Mouse (Mus musculus): Measurements from ENCODE around the gene Ampd2. TPM values are rescaled to one million over a fixed set of nuclear protein-coding genes. Genes with fewer than 3 reads are reported as not detected.
A peak's percentile ranks its signal among the peaks of the same experiment; 100 is the strongest.

Ampd2 gene
- total RNA-seq, 1 experiment = 58.1 TPM

- TF ChIP-seq ZC3H11A (IDR thresholded peaks at IDR 0.05; ENCODE audit: borderline replicate concordance, low read depth, low read length) = peak; percentile 68; the same call in 1 of the 2 replicates
- no peak for TF ChIP-seq MAFK (IDR thresholded peaks at IDR 0.05; ENCODE audit: insufficient read depth, low read depth, low read length)
- Histone ChIP-seq H3K36me3 (ENCODE audit: control insufficient read depth, insufficient read depth, low read length, poor library complexity, severe bottlenecking) (no peaks in the 10 kb centered on the region), H3K9ac (ENCODE audit: insufficient read depth, low read depth, low read length, poor library complexity, severe bottlenecking) (no peak overlapping the region), H3K4me3 (ENCODE audit: insufficient read depth in 1 of 2, low read depth in 1 of 2, low read length in 2 of 2, poor library complexity in 1 of 2, severe bottlenecking in 1 of 2) (no peak overlapping the region), H3K27ac (ENCODE audit: insufficient read depth, low read depth, low read length, poor library complexity, severe bottlenecking) (no peak overlapping the region), H3K9me3 (ENCODE audit: control insufficient read depth, insufficient read depth, low read depth, low read length) (no peaks in the 10 kb centered on the region), H3K4me1 (ENCODE audit: control insufficient read depth in 2 of 2, insufficient read depth in 2 of 2, low read length in 2 of 2, poor library complexity in 1 of 2) (peaks cover 0 to 2% of the 10 kb centered on the region in 2 experiments; a peak in 1 of 4 replicates)
- in situ Hi-C loops (cut with MboI; ENCODE audit: low sequenced_read_pairs in 2 of 2, unreplicated experiment in 2 of 2) = no loop called here
- DNase-seq (ENCODE audit: low read depth, low spot score) = peak; percentile 64
These were observed 25.0 kb downstream of the Ampd2 start for GRCm38 (mm10) chr3:108061420-108061819.

- H3K27ac ChIP-seq (ENCODE audit: insufficient read depth, low read depth, low read length, poor library complexity, severe bottlenecking) = no peak overlapping the region
- in situ Hi-C loops (cut with MboI; ENCODE audit: low sequenced_read_pairs in 2 of 2, unreplicated experiment in 2 of 2) = no loop called here
- no peak for TF ChIP-seq MAFK (IDR thresholded peaks at IDR 0.05; ENCODE audit: insufficient read depth, low read depth, low read length)
- TF ChIP-seq HCFC1 (IDR thresholded peaks at IDR 0.05; ENCODE audit: borderline replicate concordance, insufficient read depth, low read length) = no peak
- H3K4me3 ChIP-seq (ENCODE audit: insufficient read depth in 1 of 2, low read depth in 1 of 2, low read length in 2 of 2, poor library complexity in 1 of 2, severe bottlenecking in 1 of 2) = no peak overlapping the region
- no peaks in the 10 kb centered on the region for H3K36me3 ChIP-seq (ENCODE audit: control insufficient read depth, insufficient read depth, low read length, poor library complexity, severe bottlenecking)
- H3K9ac ChIP-seq (ENCODE audit: insufficient read depth, low read depth, low read length, poor library complexity, severe bottlenecking) = no peak overlapping the region
- H3K9me3 ChIP-seq (ENCODE audit: control insufficient read depth, insufficient read depth, low read depth, low read length) = no peaks in the 10 kb centered on the region
- DNase-seq (ENCODE audit: low read depth, low spot score) = no peak
- no peaks in the 10 kb centered on the region for H3K4me1 ChIP-seq (ENCODE audit: control insufficient read depth in 2 of 2, insufficient read depth in 2 of 2, low read length in 2 of 2, poor library complexity in 1 of 2)
These were observed 36.0 kb downstream of the Ampd2 start for GRCm38 (mm10) chr3:108050493-108050892.

GRCm38 (mm10) chr3:108048306-108048705 is 38.1 kb downstream of the Ampd2 start:
- TF ChIP-seq ZNF384 (IDR thresholded peaks at IDR 0.05; ENCODE audit: low read depth, low read length) (no peak), CHD2 (IDR thresholded peaks at IDR 0.05; ENCODE audit: low read depth, low read length) (no peak), HCFC1 (IDR thresholded peaks at IDR 0.05; ENCODE audit: borderline replicate concordance, insufficient read depth, low read length) (no peak), ZC3H11A (IDR thresholded peaks at IDR 0.05; ENCODE audit: borderline replicate concordance, low read depth, low read length) (no peak), MAFK (IDR thresholded peaks at IDR 0.05; ENCODE audit: insufficient read depth, low read depth, low read length) (no peak)
- H3K27ac ChIP-seq (ENCODE audit: insufficient read depth, low read depth, low read length, poor library complexity, severe bottlenecking) = no peak overlapping the region
- in situ Hi-C loops (cut with MboI; ENCODE audit: low sequenced_read_pairs in 2 of 2, unreplicated experiment in 2 of 2) = no loop called here

GRCm38 (mm10) chr3:108046944-108047655 is 39.4 kb downstream of the Ampd2 start:
- TF ChIP-seq ZC3H11A (IDR thresholded peaks at IDR 0.05; ENCODE audit: borderline replicate concordance, low read depth, low read length) (no peak), MAFK (IDR thresholded peaks at IDR 0.05; ENCODE audit: insufficient read depth, low read depth, low read length) (peak; percentile 75)
- in situ Hi-C loops (cut with MboI; ENCODE audit: low sequenced_read_pairs in 2 of 2, unreplicated experiment in 2 of 2) = no loop called here
- Histone ChIP-seq H3K36me3 (ENCODE audit: control insufficient read depth, insufficient read depth, low read length, poor library complexity, severe bottlenecking) (no peaks in the 10 kb centered on the region), H3K9ac (ENCODE audit: insufficient read depth, low read depth, low read length, poor library complexity, severe bottlenecking) (no peak overlapping the region), H3K9me3 (ENCODE audit: control insufficient read depth, insufficient read depth, low read depth, low read length) (no peaks in the 10 kb centered on the region), H3K4me3 (ENCODE audit: insufficient read depth in 1 of 2, low read depth in 1 of 2, low read length in 2 of 2, poor library complexity in 1 of 2, severe bottlenecking in 1 of 2) (no peak overlapping the region), H3K27ac (ENCODE audit: insufficient read depth, low read depth, low read length, poor library complexity, severe bottlenecking) (no peak overlapping the region), H3K4me1 (ENCODE audit: control insufficient read depth in 2 of 2, insufficient read depth in 2 of 2, low read length in 2 of 2, poor library complexity in 1 of 2) (peaks cover 0 to 3% of the 10 kb centered on the region in 2 experiments; a peak in 1 of 4 replicates)
- DNase-seq (ENCODE audit: low read depth, low spot score) = no peak

More at GRCm38 (mm10) chr3:108048306-108048705, 38.1 kb downstream of the Ampd2 start:
- no peak overlapping the region for H3K9ac ChIP-seq (ENCODE audit: insufficient read depth, low read depth, low read length, poor library complexity, severe bottlenecking)
- no peaks in the 10 kb centered on the region for H3K9me3 ChIP-seq (ENCODE audit: control insufficient read depth, insufficient read depth, low read depth, low read length)
- DNase-seq (ENCODE audit: low read depth, low spot score) = no peak
- H3K4me3 ChIP-seq (ENCODE audit: insufficient read depth in 1 of 2, low read depth in 1 of 2, low read length in 2 of 2, poor library complexity in 1 of 2, severe bottlenecking in 1 of 2) = no peak overlapping the region
- peaks cover 0 to 3% of the 10 kb centered on the region in 2 experiments; a peak in 1 of 4 replicates for H3K4me1 ChIP-seq (ENCODE audit: control insufficient read depth in 2 of 2, insufficient read depth in 2 of 2, low read length in 2 of 2, poor library complexity in 1 of 2)
- no peaks in the 10 kb centered on the region for H3K36me3 ChIP-seq (ENCODE audit: control insufficient read depth, insufficient read depth, low read length, poor library complexity, severe bottlenecking)

Measured in ES-E14 (cell line).